In the genomic region with DNA sequence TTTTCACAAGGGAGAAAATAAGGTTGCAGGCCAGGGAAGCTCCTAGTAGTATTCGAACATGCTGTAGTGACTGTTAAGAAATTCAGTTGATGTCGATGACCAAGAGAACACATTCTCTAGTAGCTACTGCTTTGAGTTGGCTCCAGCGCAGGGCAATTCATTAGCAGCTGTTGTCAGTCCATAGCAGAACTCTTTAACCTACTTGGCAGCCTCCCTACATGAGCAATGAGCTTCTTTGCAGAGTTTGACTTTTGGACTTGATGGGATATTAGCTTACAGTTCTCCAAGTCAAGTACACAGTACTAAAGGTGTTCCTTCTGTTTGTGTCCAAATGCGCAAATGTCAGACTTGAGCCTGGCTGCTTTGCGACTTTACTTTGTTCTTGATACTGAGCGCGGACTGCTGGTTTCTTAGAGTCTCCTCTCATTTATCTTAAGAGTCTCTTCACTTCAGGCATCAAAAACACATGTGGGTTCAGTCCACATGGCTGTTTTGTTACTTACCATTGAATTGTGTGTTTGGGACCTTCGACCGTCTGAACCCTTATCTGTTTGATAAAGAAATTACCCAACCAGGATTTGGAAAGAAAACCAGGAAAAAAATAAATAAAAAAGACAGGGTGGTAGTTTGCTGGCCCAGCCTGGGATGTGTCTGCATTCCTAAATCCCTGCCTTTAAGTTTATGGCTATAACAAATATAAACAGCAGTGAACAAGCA, we compare ENCODE assay signal across 9 mouse cellular contexts. TPM values are rescaled to one million over a fixed set of nuclear protein-coding genes. Genes with fewer than 3 reads are reported as not detected.
DNase-seq lines count a peak whose midpoint lies in the region; ATAC-seq and TF ChIP-seq lines count a peak whose summit lies in the region.
"Had no signal": no experiment of that assay in that cellular context is flagged by ENCODE, and none has a peak within 500 bp of the region (broad histone marks: within the 10 kb centered on the region; RNA-seq: fewer than 3 reads in every experiment).

No protein-coding gene starts in this region.

- no peak overlapping the region for H3K27ac ChIP-seq in midbrain, postnatal 0 days (ENCODE audit: low read depth, low read length)
- no peak overlapping the region for H3K27ac ChIP-seq in midbrain, embryonic 15.5 days
- H3K27ac ChIP-seq in kidney, embryonic 16.5 days (ENCODE audit: low read length) = no peak overlapping the region
- H3K27ac ChIP-seq in small intestine, adult 2 months (ENCODE audit: insufficient read depth, low read depth, low read length) = peak overlapping the region; percentile 88
- H3K27ac ChIP-seq: limb, embryonic 12.5 days had no signal

- H3K9me3 ChIP-seq in midbrain, postnatal 0 days (ENCODE audit: low read length) = no peaks in the 10 kb centered on the region
- H3K9me3 ChIP-seq in midbrain, embryonic 15.5 days = no peaks in the 10 kb centered on the region
- no peaks in the 10 kb centered on the region for H3K9me3 ChIP-seq in kidney, embryonic 16.5 days (ENCODE audit: low read length)
- H3K9me3 ChIP-seq: limb, embryonic 12.5 days had no signal

- no peak overlapping the region for H3K4me3 ChIP-seq in midbrain, postnatal 0 days (ENCODE audit: low read depth, low read length)
- H3K4me3 ChIP-seq in midbrain, embryonic 15.5 days = no peak overlapping the region
- H3K4me3 ChIP-seq in kidney, embryonic 16.5 days (ENCODE audit: low read length) = no peak overlapping the region
- no peak overlapping the region for H3K4me3 ChIP-seq in small intestine, adult 2 months (ENCODE audit: low read depth, low read length)
- H3K4me3 ChIP-seq: limb, embryonic 12.5 days had no signal

- no peak overlapping the region for H3K4me2 ChIP-seq in midbrain, postnatal 0 days (ENCODE audit: low read depth, low read length, poor library complexity, severe bottlenecking)
- no peak overlapping the region for H3K4me2 ChIP-seq in midbrain, embryonic 15.5 days
- H3K4me2 ChIP-seq in kidney, embryonic 16.5 days (replicated peaks; ENCODE audit: low read depth, low read length) = no peak overlapping the region
- H3K4me2 ChIP-seq: limb, embryonic 12.5 days had no signal

- no peaks in the 10 kb centered on the region for H3K4me1 ChIP-seq in midbrain, postnatal 0 days (ENCODE audit: insufficient read depth, low read length)
- peaks cover 9% of the 10 kb centered on the region; the same call in 1 of the 2 replicates for H3K4me1 ChIP-seq in midbrain, embryonic 15.5 days
- H3K4me1 ChIP-seq in kidney, embryonic 16.5 days (ENCODE audit: insufficient read depth, low read length) = peaks cover 27% of the 10 kb centered on the region
- peaks cover 16% of the 10 kb centered on the region for H3K4me1 ChIP-seq in small intestine, adult 2 months (ENCODE audit: control insufficient read depth, insufficient read depth, insufficient read length, low read length)

- no peak overlapping the region for H3K9ac ChIP-seq in midbrain, postnatal 0 days (replicated peaks; ENCODE audit: low read length, poor library complexity, severe bottlenecking)
- H3K9ac ChIP-seq in midbrain, embryonic 15.5 days = no peak overlapping the region
- no peak overlapping the region for H3K9ac ChIP-seq in kidney, embryonic 16.5 days (replicated peaks; ENCODE audit: low read length)
- H3K9ac ChIP-seq: limb, embryonic 12.5 days had no signal

- DNase-seq in adrenal gland, postnatal 10 days = peak; percentile 64
- DNase-seq in adrenal gland, postnatal 25 days = no peak
- DNase-seq in midbrain, postnatal 0 days (ENCODE audit: low spot score) = peak; percentile 68
- no peak for DNase-seq in frontal cortex, postnatal 36 days (ENCODE audit: low spot score in 2 of 2)
- DNase-seq in left cerebral cortex, adult 11 months (ENCODE audit: low spot score) = no peak

- no peaks in the 10 kb centered on the region for H3K27me3 ChIP-seq in midbrain, postnatal 0 days (ENCODE audit: insufficient read depth, low read length)
- H3K27me3 ChIP-seq in midbrain, embryonic 15.5 days (replicated peaks) = no peaks in the 10 kb centered on the region
- no peaks in the 10 kb centered on the region for H3K27me3 ChIP-seq in kidney, embryonic 16.5 days (ENCODE audit: insufficient read depth, low read length)
- no peaks in the 10 kb centered on the region for H3K27me3 ChIP-seq in small intestine, adult 2 months (ENCODE audit: control insufficient read depth, insufficient read depth, low read length)
- H3K27me3 ChIP-seq: limb, embryonic 12.5 days had no signal

- no peak for TF ChIP-seq POLR2A in small intestine, adult 2 months (IDR thresholded peaks at IDR 0.05; ENCODE audit: low read depth, low read length)

- WGBS in midbrain, postnatal 0 days = 85% methylated on average over 9 of the region's 9 CpGs
- 87% methylated on average over 9 of the region's 9 CpGs for WGBS in midbrain, embryonic 15.5 days
- WGBS in kidney, embryonic 16.5 days = 69% methylated on average over 9 of the region's 9 CpGs
- 20% methylated on average over 9 of the region's 9 CpGs for WGBS in small intestine, adult 2 months

- ATAC-seq in midbrain, postnatal 0 days (ENCODE audit: low FRiP score) = no peak; the same call in 1 of the 2 replicates
- no peak for ATAC-seq in midbrain, embryonic 15.5 days (replicated peaks)
- peak; percentile 54; the same call in 1 of the 2 replicates for ATAC-seq in kidney, embryonic 16.5 days (ENCODE audit: low FRiP score, low TSS enrichment)

- no peak for TF ChIP-seq CTCF in midbrain, postnatal 0 days (IDR thresholded peaks at IDR 0.05)
- TF ChIP-seq CTCF in small intestine, adult 2 months (IDR thresholded peaks at IDR 0.05; ENCODE audit: extremely low read depth, insufficient read length, insufficient replicate concordance, low read depth, low read length) = no peak

- no peaks in the 10 kb centered on the region for H3K36me3 ChIP-seq in midbrain, postnatal 0 days (ENCODE audit: insufficient read depth, low read length)
- H3K36me3 ChIP-seq in midbrain, embryonic 15.5 days (replicated peaks) = no peaks in the 10 kb centered on the region
- H3K36me3 ChIP-seq in kidney, embryonic 16.5 days (ENCODE audit: insufficient read depth, low read length) = no peaks in the 10 kb centered on the region
- H3K36me3 ChIP-seq in small intestine, adult 2 months (ENCODE audit: control insufficient read depth, insufficient read depth, low read length) = no peaks in the 10 kb centered on the region

RNA-seq across cellular contexts. Expression of a gene that starts 47.9 kb away (rescaled TPM):
- 10 to 100 TPM; 25.1 to 27.0 TPM for total RNA-seq in adrenal gland, postnatal 10 days (2021)
- 28.5 and 29.7 TPM in 2 replicates for total RNA-seq in adrenal gland, postnatal 25 days (2021)
- total RNA-seq in midbrain, postnatal 0 days (2014; rRNA removed) = 12.0 and 12.6 TPM in 2 replicates
- polyA plus RNA-seq in midbrain, postnatal 0 days (2015; fragmentation: Nextera tagmentation; extraction: Ambion mirVana) = 4.1 and 4.5 TPM in 2 replicates
- polyA plus RNA-seq in midbrain, embryonic 15.5 days (2015; fragmentation: Nextera tagmentation; extraction: Ambion mirVana) = 12.4 and 14.5 TPM in 2 replicates
- 15.3 and 20.8 TPM in 2 replicates for polyA plus RNA-seq in kidney, embryonic 16.5 days (2015; fragmentation: Nextera tagmentation; extraction: Ambion mirVana)
- polyA plus RNA-seq in small intestine, adult 2 months (2012; rRNA removed) = 1.7 and 4.7 TPM in 2 replicates

Comparison
In these comparisons a context has a peak if more than half of its experiments do, and no peak if none do; other contexts are left out.
1. DNase-seq: peak in adrenal gland, postnatal 10 days (single experiment) and midbrain, postnatal 0 days (single experiment); none in adrenal gland, postnatal 25 days (single experiment), frontal cortex, postnatal 36 days (0 of 2) and left cerebral cortex, adult 11 months (single experiment).